Mouse (Mus musculus): ENCODE results near the gene Igsf6. TPM values are rescaled to one million over a fixed set of nuclear protein-coding genes. Genes with fewer than 3 reads are reported as not detected.

Igsf6 gene
- total and polyA plus RNA-seq, 2 experiments from 2014 or later: 1.1 to 1.6 TPM

- Histone ChIP-seq H3K4me3 (ENCODE audit: low read depth, low read length) (no peak overlapping the region), H3K9ac (replicated peaks; ENCODE audit: low read depth, low read length) (no peak overlapping the region), H3K9me3 (replicated peaks; ENCODE audit: control insufficient read depth, low read length) (no peaks in the 10 kb centered on the region), H3K27ac (ENCODE audit: low read depth) (no peak overlapping the region), H3K4me1 (ENCODE audit: control insufficient read depth, insufficient read depth) (no peaks in the 10 kb centered on the region), H3K4me2 (ENCODE audit: low read depth, low read length) (no peak overlapping the region), H3K36me3 (replicated peaks; ENCODE audit: control insufficient read depth, insufficient read depth, low read length) (peaks cover 20% of the 10 kb centered on the region), H3K27me3 (ENCODE audit: control insufficient read depth, insufficient read depth, low read length) (no peaks in the 10 kb centered on the region)
- ATAC-seq (ENCODE audit: insufficient read depth, low read depth): no peak
- no peak for DNase-seq (ENCODE audit: low spot score)
- no peak for TF ChIP-seq EP300 (IDR thresholded peaks at IDR 0.05; ENCODE audit: low read depth)
- no peak for TF ChIP-seq CTCF (IDR thresholded peaks at IDR 0.05; ENCODE audit: low read depth)
- WGBS: 65% methylated on average over 6 of the region's 6 CpGs
Observed at GRCm38 (mm10) chr7:121059477-121060218, 14.7 kb downstream of the Igsf6 start.

- Histone ChIP-seq H3K27ac (ENCODE audit: low read depth) (no peak overlapping the region), H3K9me3 (replicated peaks; ENCODE audit: control insufficient read depth, low read length) (no peaks in the 10 kb centered on the region), H3K9ac (replicated peaks; ENCODE audit: low read depth, low read length) (no peak overlapping the region), H3K4me1 (ENCODE audit: control insufficient read depth, insufficient read depth) (no peaks in the 10 kb centered on the region), H3K4me2 (ENCODE audit: low read depth, low read length) (no peak overlapping the region), H3K27me3 (ENCODE audit: control insufficient read depth, insufficient read depth, low read length) (no peaks in the 10 kb centered on the region), H3K36me3 (replicated peaks; ENCODE audit: control insufficient read depth, insufficient read depth, low read length) (peaks cover 58% of the 10 kb centered on the region), H3K4me3 (ENCODE audit: low read depth, low read length) (no peak overlapping the region)
- ATAC-seq (ENCODE audit: insufficient read depth, low read depth) (no peak), DNase-seq (ENCODE audit: low spot score) (no peak)
- no peak for TF ChIP-seq CTCF (IDR thresholded peaks at IDR 0.05; ENCODE audit: low read depth)
- TF ChIP-seq EP300 (IDR thresholded peaks at IDR 0.05; ENCODE audit: low read depth): no peak
- 79% methylated on average over 4 of the region's 4 CpGs for WGBS
Observed at GRCm38 (mm10) chr7:121053071-121053470, 21.3 kb downstream of the Igsf6 start.

DNA sequence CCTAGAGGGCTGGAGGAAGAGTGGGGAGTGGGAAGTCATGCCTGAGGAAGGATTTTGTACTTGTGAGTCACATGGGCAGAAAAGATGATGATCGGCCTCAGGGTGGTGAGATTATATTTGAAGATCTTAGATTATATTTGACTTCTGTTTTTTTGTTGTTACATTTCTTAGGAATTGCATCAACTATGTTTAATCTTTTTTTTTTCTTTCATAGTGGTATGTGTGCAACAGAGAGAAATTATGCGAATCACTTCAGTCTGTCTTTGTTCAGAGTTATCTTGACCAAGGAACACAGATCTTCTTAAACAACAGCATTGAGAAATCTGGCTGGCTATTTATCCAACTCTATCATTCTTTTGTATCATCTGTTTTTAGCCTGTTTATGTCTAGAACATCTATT lies 26.7 kb downstream of the Igsf6 start:
- Histone ChIP-seq H3K9me3 (replicated peaks; ENCODE audit: control insufficient read depth, low read length) (no peaks in the 10 kb centered on the region), H3K27ac (ENCODE audit: low read depth) (no peak overlapping the region), H3K4me2 (ENCODE audit: low read depth, low read length) (no peak overlapping the region), H3K4me1 (ENCODE audit: control insufficient read depth, insufficient read depth) (peaks cover 16% of the 10 kb centered on the region), H3K9ac (replicated peaks; ENCODE audit: low read depth, low read length) (no peak overlapping the region), H3K36me3 (replicated peaks; ENCODE audit: control insufficient read depth, insufficient read depth, low read length) (peaks cover 25% of the 10 kb centered on the region), H3K4me3 (ENCODE audit: low read depth, low read length) (no peak overlapping the region), H3K27me3 (ENCODE audit: control insufficient read depth, insufficient read depth, low read length) (no peaks in the 10 kb centered on the region)
- ATAC-seq (ENCODE audit: insufficient read depth, low read depth): no peak
- TF ChIP-seq CTCF (IDR thresholded peaks at IDR 0.05; ENCODE audit: low read depth): no peak
- no peak for TF ChIP-seq EP300 (IDR thresholded peaks at IDR 0.05; ENCODE audit: low read depth)
- DNase-seq (ENCODE audit: low spot score): no peak
- 96% methylated on average over 2 of the region's 2 CpGs for WGBS

GRCm38 (mm10) chr7:121045671-121046453 lies 28.5 kb downstream of the Igsf6 start:
- Histone ChIP-seq H3K27ac (ENCODE audit: low read depth) (peak overlapping the region; percentile 66), H3K27me3 (ENCODE audit: control insufficient read depth, insufficient read depth, low read length) (no peaks in the 10 kb centered on the region), H3K4me3 (ENCODE audit: low read depth, low read length) (no peak overlapping the region), H3K36me3 (replicated peaks; ENCODE audit: control insufficient read depth, insufficient read depth, low read length) (peaks cover 16% of the 10 kb centered on the region), H3K4me1 (ENCODE audit: control insufficient read depth, insufficient read depth) (peaks cover 26% of the 10 kb centered on the region), H3K4me2 (ENCODE audit: low read depth, low read length) (no peak overlapping the region), H3K9ac (replicated peaks; ENCODE audit: low read depth, low read length) (no peak overlapping the region), H3K9me3 (replicated peaks; ENCODE audit: control insufficient read depth, low read length) (no peaks in the 10 kb centered on the region)
- TF ChIP-seq CTCF (IDR thresholded peaks at IDR 0.05; ENCODE audit: low read depth): no peak
- no peak for TF ChIP-seq EP300 (IDR thresholded peaks at IDR 0.05; ENCODE audit: low read depth)
- 72% methylated on average over 6 of the region's 6 CpGs for WGBS
- ATAC-seq (ENCODE audit: insufficient read depth, low read depth) (peak; percentile 55; the same call in 1 of the 2 replicates), DNase-seq (ENCODE audit: low spot score) (no peak)

GRCm38 (mm10) chr7:121044251-121044650 lies 30.1 kb downstream of the Igsf6 start:
- peak overlapping the region; percentile 66 for H3K27ac ChIP-seq (ENCODE audit: low read depth)
- H3K4me3 ChIP-seq (ENCODE audit: low read depth, low read length): no peak overlapping the region
- WGBS: 18% methylated on average over 1 of the region's 1 CpGs

More at GRCm38 (mm10) chr7:121044251-121044650, 30.1 kb downstream of the Igsf6 start:
- Histone ChIP-seq H3K27me3 (ENCODE audit: control insufficient read depth, insufficient read depth, low read length) (no peaks in the 10 kb centered on the region), H3K9ac (replicated peaks; ENCODE audit: low read depth, low read length) (0 out of 2 replicates have a peak overlapping the region, but pooled peaks have one; percentile 10), H3K4me1 (ENCODE audit: control insufficient read depth, insufficient read depth) (peaks cover 34% of the 10 kb centered on the region), H3K9me3 (replicated peaks; ENCODE audit: control insufficient read depth, low read length) (no peaks in the 10 kb centered on the region), H3K36me3 (replicated peaks; ENCODE audit: control insufficient read depth, insufficient read depth, low read length) (peaks cover 8% of the 10 kb centered on the region), H3K4me2 (ENCODE audit: low read depth, low read length) (no peak overlapping the region)
- ATAC-seq (ENCODE audit: insufficient read depth, low read depth) (peak; percentile 29), DNase-seq (ENCODE audit: low spot score) (peak; percentile 57)
- TF ChIP-seq CTCF (IDR thresholded peaks at IDR 0.05; ENCODE audit: low read depth) (no peak), EP300 (IDR thresholded peaks at IDR 0.05; ENCODE audit: low read depth) (no peak)
